Mouse (Mus musculus): ENCODE data around the gene Malrd1.
A peak's percentile ranks its signal among the peaks of the same experiment; 100 is the strongest.

Gene Malrd1

GRCm38 (mm10) chr2:16031559-16031958 lies 505.3 kb downstream of the Malrd1 start:
- DNase-seq (ENCODE audit: low spot score): no peak

- no peak for DNase-seq (ENCODE audit: low spot score)
These were observed 506.5 kb downstream of the Malrd1 start for GRCm38 (mm10) chr2:16032804-16033203.

- no peak for DNase-seq (ENCODE audit: low spot score)
These were observed 584.4 kb downstream of the Malrd1 start for GRCm38 (mm10) chr2:16110696-16111095.

- DNase-seq (ENCODE audit: low spot score): no peak
These were observed 587.1 kb downstream of the Malrd1 start for GRCm38 (mm10) chr2:16113333-16113732.

- no peak for DNase-seq (ENCODE audit: low spot score)
These were observed 621.7 kb downstream of the Malrd1 start for GRCm38 (mm10) chr2:16147999-16148398.

GRCm38 (mm10) chr2:16152623-16153022 lies 626.3 kb downstream of the Malrd1 start:
- DNase-seq (ENCODE audit: low spot score): no peak

GRCm38 (mm10) chr2:16163246-16163989 lies 637.1 kb downstream of the Malrd1 start:
- no peak for DNase-seq (ENCODE audit: low spot score)

GRCm38 (mm10) chr2:16168611-16169010 lies 642.3 kb downstream of the Malrd1 start:
- DNase-seq (ENCODE audit: low spot score): peak; percentile 38

GRCm38 (mm10) chr2:16172086-16172485 lies 645.8 kb downstream of the Malrd1 start:
- no peak for DNase-seq (ENCODE audit: low spot score)

GRCm38 (mm10) chr2:16173355-16173754 lies 647.1 kb downstream of the Malrd1 start:
- no peak for DNase-seq (ENCODE audit: low spot score)

- no peak for DNase-seq (ENCODE audit: low spot score)
These were observed 655.9 kb downstream of the Malrd1 start for GRCm38 (mm10) chr2:16182140-16182539.

GRCm38 (mm10) chr2:16183158-16183557 lies 656.9 kb downstream of the Malrd1 start:
- no peak for DNase-seq (ENCODE audit: low spot score)

- DNase-seq (ENCODE audit: low spot score): peak; percentile 12
These were observed 683.7 kb downstream of the Malrd1 start for GRCm38 (mm10) chr2:16210016-16210415.

GRCm38 (mm10) chr2:16212752-16213151 lies 686.5 kb downstream of the Malrd1 start:
- DNase-seq (ENCODE audit: low spot score): no peak

GRCm38 (mm10) chr2:16214111-16214510 lies 687.8 kb downstream of the Malrd1 start:
- DNase-seq (ENCODE audit: low spot score): no peak

- DNase-seq (ENCODE audit: low spot score): no peak
These were observed 702.0 kb downstream of the Malrd1 start for GRCm38 (mm10) chr2:16228187-16228832.

GRCm38 (mm10) chr2:16240861-16241260 lies 714.6 kb downstream of the Malrd1 start:
- no peak for DNase-seq (ENCODE audit: low spot score)

GRCm38 (mm10) chr2:16243097-16243496 lies 716.8 kb downstream of the Malrd1 start:
- no peak for DNase-seq (ENCODE audit: low spot score)

GRCm38 (mm10) chr2:16248861-16249260 lies 722.6 kb downstream of the Malrd1 start:
- no peak for DNase-seq (ENCODE audit: low spot score)

GRCm38 (mm10) chr2:16252274-16252673 lies 726.0 kb downstream of the Malrd1 start:
- no peak for DNase-seq (ENCODE audit: low spot score)

All from urinary bladder, postnatal 14 days (tissue).